Mouse (Mus musculus): ENCODE measurements around the gene Phactr4.

DNA sequence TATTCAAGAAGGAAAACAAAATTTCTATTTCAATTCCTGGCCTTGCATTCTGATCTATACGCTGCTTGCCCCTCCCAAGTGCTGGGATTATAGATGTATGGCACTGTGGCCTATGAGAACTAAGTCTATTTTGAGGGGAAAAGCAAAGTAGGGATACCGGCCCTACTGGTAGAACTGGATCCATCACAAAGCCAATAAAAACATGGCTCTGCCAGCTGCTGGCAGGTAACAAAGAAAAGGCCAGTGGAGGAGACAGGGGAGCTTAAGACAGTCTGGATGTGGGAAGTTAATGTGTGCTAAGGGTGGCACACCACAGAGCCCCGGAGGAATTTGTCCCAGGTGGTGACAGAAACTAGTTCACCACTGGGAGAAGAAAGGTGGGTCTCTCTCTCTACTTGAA is 32.9 kb upstream of the Phactr4 start:
- no peak for TF ChIP-seq CTCF (IDR thresholded peaks at IDR 0.05; ENCODE audit: low read depth)
- TF ChIP-seq EP300 (IDR thresholded peaks at IDR 0.05; ENCODE audit: low read depth) = no peak

Data from heart, postnatal 0 days (tissue).